Mouse (Mus musculus): ENCODE measurements around the gene Ednra. TPM values are rescaled to one million over a fixed set of nuclear protein-coding genes. Genes with fewer than 3 reads are reported as not detected.

Ednra gene
- polyA plus RNA-seq, 1 experiment from 2014 or later, result 58.4 TPM

DNA sequence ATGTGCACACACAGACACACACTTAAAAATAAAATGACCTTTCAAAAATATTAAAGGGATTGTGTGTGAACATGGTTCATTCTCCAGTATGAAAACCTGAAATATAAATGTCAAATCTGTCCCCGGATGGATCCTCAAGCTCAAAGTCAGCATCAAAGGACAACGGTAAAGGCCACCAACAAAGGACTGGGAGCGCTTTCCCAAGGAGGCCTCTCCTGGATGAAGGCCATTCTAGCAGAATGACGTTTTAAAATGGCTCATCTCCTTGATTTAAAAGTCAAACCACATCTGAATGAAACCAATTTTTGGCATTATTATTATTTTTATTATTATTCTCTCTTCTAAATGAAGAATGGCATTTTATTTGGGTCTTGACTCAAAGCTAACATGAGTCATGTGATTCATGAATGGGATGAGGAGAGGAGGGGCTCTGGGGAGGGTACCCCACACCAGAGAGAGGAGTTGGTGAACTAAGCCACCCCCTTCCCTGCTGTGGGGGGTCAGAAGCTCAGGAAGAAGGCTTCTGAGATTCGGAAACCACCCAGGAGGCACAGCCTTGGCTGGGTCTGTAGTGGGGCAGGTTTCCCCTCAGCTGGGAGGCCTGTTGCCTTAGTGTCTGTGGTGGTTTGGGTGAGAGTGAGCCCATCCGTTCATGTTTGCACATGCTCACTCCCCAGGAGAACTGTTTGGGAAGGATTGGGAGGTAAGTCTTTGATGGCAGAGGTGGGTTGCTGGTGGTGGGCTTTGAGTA is 40.7 kb downstream of the Ednra start:
- Histone ChIP-seq H3K36me3 (peaks cover 29% of the 10 kb centered on the region), H3K27ac (peak overlapping the region; percentile 51; the same call in 1 of the 2 replicates), H3K9me3 (no peaks in the 10 kb centered on the region), H3K4me3 (no peak overlapping the region), H3K9ac (no peak overlapping the region), H3K4me2 (no peak overlapping the region), H3K4me1 (peaks cover 28% of the 10 kb centered on the region), H3K27me3 (no peaks in the 10 kb centered on the region)
- no peak for ATAC-seq (ENCODE audit: insufficient number of reproducible peaks, insufficient read depth, low FRiP score, low TSS enrichment, low read depth)
- WGBS, result 76% methylated on average over 6 of the region's 6 CpGs

GRCm38 (mm10) chr8:77682008-77682934 is 42.0 kb downstream of the Ednra start:
- no peak overlapping the region for H3K9ac ChIP-seq
- H3K4me1 ChIP-seq, result peaks cover 28% of the 10 kb centered on the region
- H3K9me3 ChIP-seq, result no peaks in the 10 kb centered on the region
- H3K36me3 ChIP-seq, result peaks cover 19% of the 10 kb centered on the region
- no peaks in the 10 kb centered on the region for H3K27me3 ChIP-seq
- H3K4me3 ChIP-seq, result no peak overlapping the region
- no peak for ATAC-seq (ENCODE audit: insufficient number of reproducible peaks, insufficient read depth, low FRiP score, low TSS enrichment, low read depth)
- H3K27ac ChIP-seq, result peak overlapping the region; percentile 68
- H3K4me2 ChIP-seq, result peak overlapping the region; percentile 24; the same call in 1 of the 2 replicates
- WGBS, result 37% methylated on average over 15 of the region's 15 CpGs

DNA sequence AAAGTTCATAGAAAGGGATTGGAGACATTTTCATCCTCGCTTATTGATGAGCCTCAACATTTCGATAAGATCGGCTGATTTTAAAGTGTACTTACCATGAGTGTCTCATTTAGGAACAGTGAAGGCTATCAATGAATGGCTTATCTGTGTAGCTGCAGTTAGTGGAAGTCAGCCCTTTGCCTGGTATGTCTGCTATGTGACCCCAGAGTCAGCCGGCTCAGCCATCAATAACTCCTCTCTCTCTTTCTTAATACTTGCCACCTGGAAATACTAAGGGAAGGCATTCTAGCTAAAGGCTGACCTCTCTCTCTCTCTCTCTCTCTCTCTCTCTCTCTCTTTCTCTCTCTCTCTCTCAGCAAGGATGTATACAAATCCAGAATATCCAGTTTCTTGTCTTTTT is 52.2 kb downstream of the Ednra start:
- no peak overlapping the region for H3K27ac ChIP-seq
- 30% methylated on average over 4 of the region's 4 CpGs for WGBS
- no peaks in the 10 kb centered on the region for H3K27me3 ChIP-seq
- ATAC-seq (ENCODE audit: insufficient number of reproducible peaks, insufficient read depth, low FRiP score, low TSS enrichment, low read depth), result no peak
- peaks cover 29% of the 10 kb centered on the region for H3K4me1 ChIP-seq
- H3K9ac ChIP-seq, result no peak overlapping the region
- no peak overlapping the region for H3K4me2 ChIP-seq
- no peak overlapping the region for H3K4me3 ChIP-seq
- no peaks in the 10 kb centered on the region for H3K9me3 ChIP-seq
- H3K36me3 ChIP-seq, result peaks cover 71% of the 10 kb centered on the region

DNA sequence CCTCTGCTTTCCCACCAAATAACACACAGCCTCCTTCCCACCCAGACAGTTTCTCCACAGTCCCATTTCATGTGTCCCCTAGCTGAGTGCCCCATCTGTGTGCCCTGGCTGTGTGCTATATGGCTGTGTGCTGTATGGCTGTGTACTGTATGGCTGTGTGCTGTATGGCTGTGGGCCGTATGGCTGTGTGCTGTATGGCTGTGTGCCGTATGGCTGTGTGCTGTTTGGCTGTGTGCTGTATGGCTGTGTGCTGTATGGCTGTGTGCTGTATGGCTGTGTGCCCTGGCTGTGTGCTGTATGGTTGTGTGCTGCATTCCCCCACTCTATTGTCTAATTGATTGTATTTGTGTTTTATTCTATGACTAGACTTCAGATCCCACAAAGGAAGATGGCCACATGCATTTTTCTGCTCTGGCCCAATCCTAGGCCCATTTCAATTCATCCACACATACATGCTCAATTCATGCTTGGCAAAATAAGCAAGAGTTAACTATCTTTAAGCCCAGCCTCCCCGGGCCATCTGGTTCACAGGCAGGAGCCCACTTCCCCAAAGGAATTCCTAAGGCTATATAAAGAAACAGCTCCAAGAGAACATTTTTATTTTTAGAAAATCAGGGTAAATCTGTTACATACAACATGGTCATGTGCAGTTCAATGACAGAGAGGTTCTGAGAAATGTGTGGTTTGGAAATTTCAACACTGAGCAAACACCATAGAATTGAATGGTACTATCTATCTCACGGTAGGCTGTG is 53.5 kb downstream of the Ednra start:
- Histone ChIP-seq H3K9me3 (no peaks in the 10 kb centered on the region), H3K27ac (peak overlapping the region; percentile 80), H3K4me2 (no peak overlapping the region), H3K9ac (no peak overlapping the region), H3K4me3 (no peak overlapping the region), H3K4me1 (peaks cover 29% of the 10 kb centered on the region), H3K36me3 (peaks cover 82% of the 10 kb centered on the region), H3K27me3 (no peaks in the 10 kb centered on the region)
- no peak for ATAC-seq (ENCODE audit: insufficient number of reproducible peaks, insufficient read depth, low FRiP score, low TSS enrichment, low read depth)
- WGBS, result 59% methylated on average over 4 of the region's 4 CpGs

- no peak overlapping the region for H3K4me3 ChIP-seq
- no peak overlapping the region for H3K4me2 ChIP-seq
- no peaks in the 10 kb centered on the region for H3K9me3 ChIP-seq
- H3K4me1 ChIP-seq, result peaks cover 29% of the 10 kb centered on the region
- ATAC-seq (ENCODE audit: insufficient number of reproducible peaks, insufficient read depth, low FRiP score, low TSS enrichment, low read depth), result no peak
- H3K36me3 ChIP-seq, result peaks cover 83% of the 10 kb centered on the region
- no peak overlapping the region for H3K9ac ChIP-seq
- H3K27ac ChIP-seq, result no peak overlapping the region
- WGBS, result 89% methylated on average over 5 of the region's 5 CpGs
- no peaks in the 10 kb centered on the region for H3K27me3 ChIP-seq
Observed at GRCm38 (mm10) chr8:77667916-77668315, 56.3 kb downstream of the Ednra start.

- no peak overlapping the region for H3K27ac ChIP-seq
- ATAC-seq (ENCODE audit: insufficient number of reproducible peaks, insufficient read depth, low FRiP score, low TSS enrichment, low read depth), result no peak
- H3K9me3 ChIP-seq, result no peaks in the 10 kb centered on the region
- no peak overlapping the region for H3K9ac ChIP-seq
- H3K27me3 ChIP-seq, result no peaks in the 10 kb centered on the region
- H3K36me3 ChIP-seq, result peaks cover 65% of the 10 kb centered on the region
- WGBS, result 92% methylated on average over 13 of the region's 13 CpGs
- no peak overlapping the region for H3K4me2 ChIP-seq
- no peak overlapping the region for H3K4me3 ChIP-seq
- peaks cover 13% of the 10 kb centered on the region for H3K4me1 ChIP-seq
Observed at GRCm38 (mm10) chr8:77664901-77665300, 59.4 kb downstream of the Ednra start.

GRCm38 (mm10) chr8:77659534-77660080 is 64.7 kb downstream of the Ednra start:
- WGBS, result 73% methylated on average over 4 of the region's 4 CpGs

GRCm38 (mm10) chr8:77658356-77658755 is 65.9 kb downstream of the Ednra start:
- Histone ChIP-seq H3K4me3 (no peak overlapping the region), H3K9ac (no peak overlapping the region), H3K27ac (no peak overlapping the region), H3K9me3 (no peaks in the 10 kb centered on the region), H3K4me2 (no peak overlapping the region), H3K4me1 (peaks cover 25% of the 10 kb centered on the region), H3K27me3 (no peaks in the 10 kb centered on the region), H3K36me3 (peaks cover 3% of the 10 kb centered on the region; the same call in 1 of the 2 replicates)
- 26% methylated on average over 3 of the region's 3 CpGs for WGBS
- no peak for ATAC-seq (ENCODE audit: insufficient number of reproducible peaks, insufficient read depth, low FRiP score, low TSS enrichment, low read depth)

More at GRCm38 (mm10) chr8:77659534-77660080, 64.7 kb downstream of the Ednra start:
- Histone ChIP-seq H3K27me3 (no peaks in the 10 kb centered on the region), H3K4me1 (peaks cover 25% of the 10 kb centered on the region), H3K4me2 (no peak overlapping the region), H3K36me3 (peaks cover 15% of the 10 kb centered on the region), H3K9me3 (no peaks in the 10 kb centered on the region), H3K27ac (peak overlapping the region; percentile 11; the same call in 1 of the 2 replicates), H3K4me3 (no peak overlapping the region), H3K9ac (no peak overlapping the region)
- no peak for ATAC-seq (ENCODE audit: insufficient number of reproducible peaks, insufficient read depth, low FRiP score, low TSS enrichment, low read depth)

DNA sequence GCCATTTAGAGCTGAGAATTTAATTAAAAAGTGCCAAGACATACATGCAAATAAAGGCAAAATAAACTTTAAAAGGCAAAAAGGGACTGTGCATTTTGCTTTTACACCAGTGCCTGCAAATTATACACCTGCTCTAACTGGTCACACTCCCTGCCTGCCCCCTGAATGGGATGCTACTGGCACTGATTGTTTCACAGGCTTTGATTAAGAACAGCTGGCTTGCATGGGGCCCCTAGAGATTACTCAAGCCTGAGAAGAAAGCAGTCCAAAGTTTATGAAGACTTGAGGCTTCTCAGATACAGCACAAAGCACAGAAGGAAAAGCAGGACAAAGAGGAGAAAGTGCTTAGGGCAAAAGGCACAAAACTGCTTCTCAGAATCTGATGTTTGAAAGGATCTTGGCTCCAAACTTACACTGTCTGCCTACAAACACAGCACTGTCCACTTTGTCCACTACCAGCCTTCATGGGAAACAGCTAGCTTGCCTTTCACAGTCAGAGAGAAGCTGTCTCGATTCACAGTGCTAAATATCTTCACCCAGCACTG is 73.5 kb downstream of the Ednra start:
- no peak for ATAC-seq (ENCODE audit: insufficient number of reproducible peaks, insufficient read depth, low FRiP score, low TSS enrichment, low read depth)
- H3K27ac ChIP-seq, result no peak overlapping the region
- H3K27me3 ChIP-seq, result no peaks in the 10 kb centered on the region
- H3K36me3 ChIP-seq, result no peaks in the 10 kb centered on the region
- 25% methylated on average over 1 of the region's 1 CpGs for WGBS
- no peaks in the 10 kb centered on the region for H3K9me3 ChIP-seq
- H3K4me3 ChIP-seq, result no peak overlapping the region
- peaks cover 5% of the 10 kb centered on the region; the same call in 1 of the 2 replicates for H3K4me1 ChIP-seq
- H3K9ac ChIP-seq, result no peak overlapping the region
- no peak overlapping the region for H3K4me2 ChIP-seq

GRCm38 (mm10) chr8:77640093-77640839 is 84.0 kb downstream of the Ednra start:
- Histone ChIP-seq H3K4me3 (no peak overlapping the region), H3K9ac (no peak overlapping the region), H3K4me1 (0 out of 2 replicates have a peak, but pooled peaks cover 5% of the 10 kb centered on the region), H3K36me3 (no peaks in the 10 kb centered on the region), H3K9me3 (no peaks in the 10 kb centered on the region), H3K27ac (no peak overlapping the region), H3K27me3 (no peaks in the 10 kb centered on the region), H3K4me2 (no peak overlapping the region)
- ATAC-seq (ENCODE audit: insufficient number of reproducible peaks, insufficient read depth, low FRiP score, low TSS enrichment, low read depth), result no peak
- 83% methylated on average over 5 of the region's 5 CpGs for WGBS

Measured in embryonic facial prominence, embryonic 13.5 days (tissue).